Mouse (Mus musculus) stomach, embryonic 14.5 days (tissue): ENCODE results near the gene Mrpl53. TPM values are rescaled to one million over a fixed set of nuclear protein-coding genes. Genes with fewer than 3 reads are reported as not detected.

Source experiments
- ATAC-seq: fragments of 200-750 bp; cut with Nextera tagmentation; 2 replicates; pipeline ENCODE4 v1.8.0; 2017; ENCODE audit warnings: low read depth, moderate TSS enrichment; ENCODE audit not compliant: insufficient number of reproducible peaks, insufficient read depth, low FRiP score
- H3K27ac ChIP-seq: fragments of 300-500 bp; sonication (generic); 2 replicates; pipeline ENCODE4 v1.5.1; 2014; ENCODE audit warnings: mild to moderate bottlenecking, low read length, moderate library complexity, mixed read lengths
- H3K27me3 ChIP-seq: fragments of 300-500 bp; sonication (generic); 2 replicates; pipeline ENCODE4 v1.6.1; 2014; ENCODE audit warnings: low read length, control low read depth, mixed read lengths; ENCODE audit not compliant: control insufficient read depth, insufficient read depth
- H3K36me3 ChIP-seq: fragments of 300-500 bp; sonication (generic); 2 replicates; pipeline ENCODE4 v1.6.1; 2014; ENCODE audit warnings: mild to moderate bottlenecking, control low read depth, low read length, moderate library complexity, mixed read lengths; ENCODE audit not compliant: control insufficient read depth, insufficient read depth
- H3K4me1 ChIP-seq: fragments of 300-500 bp; sonication (generic); 2 replicates; pipeline ENCODE4 v1.6.1; 2014; ENCODE audit warnings: low read length, control low read depth, mixed read lengths; ENCODE audit not compliant: control insufficient read depth, insufficient read depth
- H3K4me2 ChIP-seq: fragments of 300-500 bp; sonication (generic); replicated peaks from 2 replicates; pipeline ENCODE4 v1.6.1; 2014; ENCODE audit warnings: low read depth, low read length, control low read depth
- H3K4me3 ChIP-seq: fragments of 300-500 bp; sonication (generic); 2 replicates; pipeline ENCODE4 v1.5.1; 2014; ENCODE audit warnings: low read depth, low read length, control low read depth
- H3K9ac ChIP-seq: fragments of 300-500 bp; sonication (generic); replicated peaks from 2 replicates; pipeline ENCODE4 v1.6.1; 2014; ENCODE audit warnings: low read depth, mild to moderate bottlenecking, control low read depth, low read length, moderate library complexity, mixed read lengths
- H3K9me3 ChIP-seq: fragments of 300-500 bp; sonication (generic); 2 replicates; pipeline ENCODE4 v1.6.1; 2016; ENCODE audit warnings: low read depth, low read length, control low read depth; ENCODE audit not compliant: control insufficient read depth
- WGBS: fragments of 180-500 bp; shearing (Covaris S2); extraction: QIAGEN DNeasy Blood & Tissue Kit; methylation state at CpG from one replicate; pipeline ENCODE4 v1.1.7; 2014; 5-methylcytosine and 5-hydroxymethylcytosine counted together
- polyA plus RNA-seq: library from polyadenylated mRNA; unstranded; fragments of >200 nt; fragmentation: Nextera tagmentation; extraction: Ambion mirVana; gene quantifications from 2 replicates; pipeline ENCODE4 v1.2.1, GENCODE M21; 2014

The Mrpl53 gene
- polyA plus RNA-seq, 1 experiment from 2014 or later: 129 TPM

GRCm38 (mm10) chr6:83101688-83102556, 6.9 kb upstream of the Mrpl53 start:
- peak; percentile 80 for ATAC-seq
- no peaks in the 10 kb centered on the region for H3K27me3 ChIP-seq
- peak overlapping the region; percentile 81 for H3K27ac ChIP-seq
- H3K9ac ChIP-seq: peak overlapping the region; percentile 57
- H3K9me3 ChIP-seq: no peaks in the 10 kb centered on the region
- peaks cover 10% of the 10 kb centered on the region; the same call in 1 of the 2 replicates for H3K4me1 ChIP-seq
- peak overlapping the region; percentile 72 for H3K4me3 ChIP-seq
- WGBS: under 1% methylated on average over 74 of the region's 74 CpGs
- H3K36me3 ChIP-seq: no peaks in the 10 kb centered on the region
- H3K4me2 ChIP-seq: peak overlapping the region; percentile 91

- WGBS: 35% methylated on average over 11 of the region's 11 CpGs
- no peak for ATAC-seq
- Histone ChIP-seq H3K27ac (no peak overlapping the region), H3K4me3 (no peak overlapping the region), H3K4me2 (0 out of 2 replicates have a peak overlapping the region, but pooled peaks have one; percentile 91), H3K4me1 (peaks cover 15% of the 10 kb centered on the region), H3K9me3 (no peaks in the 10 kb centered on the region), H3K36me3 (no peaks in the 10 kb centered on the region), H3K9ac (no peak overlapping the region), H3K27me3 (no peaks in the 10 kb centered on the region)
Observed at GRCm38 (mm10) chr6:83103130-83103650, 5.7 kb upstream of the Mrpl53 start.

GRCm38 (mm10) chr6:83104158-83104557, 4.7 kb upstream of the Mrpl53 start:
- Histone ChIP-seq H3K9ac (no peak overlapping the region), H3K36me3 (no peaks in the 10 kb centered on the region), H3K27me3 (no peaks in the 10 kb centered on the region), H3K4me1 (peaks cover 19% of the 10 kb centered on the region), H3K27ac (no peak overlapping the region), H3K9me3 (no peaks in the 10 kb centered on the region), H3K4me3 (no peak overlapping the region), H3K4me2 (no peak overlapping the region)
- no peak for ATAC-seq
- WGBS: 78% methylated on average over 4 of the region's 4 CpGs

- no peak overlapping the region for H3K27ac ChIP-seq
- H3K27me3 ChIP-seq: no peaks in the 10 kb centered on the region
- H3K9ac ChIP-seq: peak overlapping the region; percentile 94; the same call in 1 of the 2 replicates
- peaks cover 22% of the 10 kb centered on the region for H3K4me1 ChIP-seq
- peak overlapping the region; percentile 87 for H3K4me2 ChIP-seq
- WGBS: 36% methylated on average over 13 of the region's 13 CpGs
- peaks cover 4% of the 10 kb centered on the region; the same call in 1 of the 2 replicates for H3K36me3 ChIP-seq
- H3K9me3 ChIP-seq: no peaks in the 10 kb centered on the region
- ATAC-seq: 0 out of 2 replicates have a peak, but pooled peaks have one; percentile 31
- H3K4me3 ChIP-seq: peak overlapping the region; percentile 96; the same call in 1 of the 2 replicates
Observed at GRCm38 (mm10) chr6:83107566-83108400, 1.1 kb upstream of the Mrpl53 start.

GRCm38 (mm10) chr6:83111510-83112136, 2.8 kb downstream of the Mrpl53 start:
- H3K4me3 ChIP-seq: no peak overlapping the region
- no peak overlapping the region for H3K4me2 ChIP-seq
- H3K4me1 ChIP-seq: peaks cover 26% of the 10 kb centered on the region
- H3K27me3 ChIP-seq: no peaks in the 10 kb centered on the region
- no peak overlapping the region for H3K9ac ChIP-seq
- H3K36me3 ChIP-seq: peaks cover 4% of the 10 kb centered on the region; the same call in 1 of the 2 replicates
- WGBS: 87% methylated on average over 4 of the region's 4 CpGs
- no peak for ATAC-seq
- H3K9me3 ChIP-seq: no peaks in the 10 kb centered on the region
- no peak overlapping the region for H3K27ac ChIP-seq

GRCm38 (mm10) chr6:83115011-83115671, 6.3 kb downstream of the Mrpl53 start, which contains the start of gene Mogs:
Gene Mogs, plus strand, starts transcription at chr6:83115496.
- under 1% methylated on average over 57 of the region's 58 CpGs for WGBS
- Histone ChIP-seq H3K27ac (peak within 1 kb of the TSS; percentile 77), H3K4me2 (peak within 1 kb of the TSS; percentile 94), H3K9ac (peak within 1 kb of the TSS; percentile 71), H3K36me3 (peaks cover 25% of the 10 kb centered on the region), H3K9me3 (no peaks in the 10 kb centered on the region), H3K4me1 (peaks cover 22% of the 10 kb centered on the region), H3K27me3 (no peaks in the 10 kb centered on the region), H3K4me3 (peak within 1 kb of the TSS; percentile 65)
- peak; percentile 93 for ATAC-seq

GRCm38 (mm10) chr6:83115682-83116372, 7.0 kb downstream of the Mrpl53 start:
- no peaks in the 10 kb centered on the region for H3K9me3 ChIP-seq
- ATAC-seq: peak; percentile 18; the same call in 1 of the 2 replicates
- peak overlapping the region; percentile 77 for H3K27ac ChIP-seq
- H3K4me1 ChIP-seq: peaks cover 25% of the 10 kb centered on the region
- H3K4me2 ChIP-seq: peak overlapping the region; percentile 94
- H3K4me3 ChIP-seq: peak overlapping the region; percentile 65
- WGBS: 2% methylated on average over 46 of the region's 48 CpGs
- peaks cover 25% of the 10 kb centered on the region for H3K36me3 ChIP-seq
- no peaks in the 10 kb centered on the region for H3K27me3 ChIP-seq
- H3K9ac ChIP-seq: peak overlapping the region; percentile 71
